Mouse (Mus musculus) ES-Bruce4 (cell line): ENCODE data around the gene Bricd5.

Experiments
- CTCF ChIP-seq: IDR thresholded peaks from one replicate; pipeline ENCODE4 v1.8.1; 2011; ENCODE audit warnings: low read depth, low read length
- EP300 ChIP-seq: IDR thresholded peaks from 2 replicates; pipeline ENCODE4 v1.6.1; 2011; ENCODE audit warnings: low read depth, low read length; ENCODE audit not compliant: insufficient read depth
- POLR2A ChIP-seq: IDR thresholded peaks from one replicate; pipeline ENCODE4 v1.8.1; 2011; ENCODE audit warnings: low read length; ENCODE audit not compliant: insufficient read depth

DNA sequence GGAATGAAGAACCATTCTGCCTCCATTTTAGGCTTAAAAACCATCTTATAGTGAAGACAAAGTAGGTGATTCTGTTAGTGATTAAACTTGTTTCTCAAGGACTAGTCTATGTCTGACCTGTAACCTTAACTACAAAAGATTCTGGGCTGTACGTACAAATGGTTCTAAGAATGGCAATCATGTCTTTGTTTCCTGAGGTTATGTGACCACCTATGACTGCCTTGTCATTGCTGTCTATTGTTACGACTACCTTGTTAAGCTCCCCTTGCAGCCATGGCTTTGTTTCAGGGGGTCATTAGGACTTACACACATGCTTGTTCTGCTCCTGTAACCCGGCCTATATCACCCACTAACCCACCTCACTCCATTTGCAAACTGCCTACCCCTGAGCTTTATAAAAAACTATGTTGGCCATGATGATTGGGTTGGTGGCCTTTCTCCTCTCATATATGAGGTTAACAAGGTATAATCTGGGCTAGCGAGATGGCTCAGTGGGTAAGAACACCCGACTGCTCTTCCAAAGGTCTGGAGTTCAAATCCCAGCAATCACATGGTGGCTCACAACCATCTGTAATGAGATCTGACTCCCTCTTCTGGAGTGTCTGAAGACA is 4.9 kb upstream of the Bricd5 start:
- no peak for TF ChIP-seq CTCF
- TF ChIP-seq POLR2A: no peak
- TF ChIP-seq EP300: no peak
